Mouse (Mus musculus) bone marrow, adult 2 months (tissue): Measurements from ENCODE around the gene Ccdc32.

Experiments used
- CTCF ChIP-seq: fragments of 200-500 bp; IDR thresholded peaks from 2 replicates; pipeline ENCODE4 v1.5.1; 2011; ENCODE audit warnings: low read length, control low read depth; ENCODE audit not compliant: control insufficient read depth, insufficient read depth
- POLR2A ChIP-seq: fragments of 200-500 bp; IDR thresholded peaks from 2 replicates; pipeline ENCODE4 v1.6.1; 2011; ENCODE audit warnings: low read depth, mild to moderate bottlenecking, control low read depth, low read length, borderline replicate concordance; ENCODE audit not compliant: control insufficient read depth

DNA sequence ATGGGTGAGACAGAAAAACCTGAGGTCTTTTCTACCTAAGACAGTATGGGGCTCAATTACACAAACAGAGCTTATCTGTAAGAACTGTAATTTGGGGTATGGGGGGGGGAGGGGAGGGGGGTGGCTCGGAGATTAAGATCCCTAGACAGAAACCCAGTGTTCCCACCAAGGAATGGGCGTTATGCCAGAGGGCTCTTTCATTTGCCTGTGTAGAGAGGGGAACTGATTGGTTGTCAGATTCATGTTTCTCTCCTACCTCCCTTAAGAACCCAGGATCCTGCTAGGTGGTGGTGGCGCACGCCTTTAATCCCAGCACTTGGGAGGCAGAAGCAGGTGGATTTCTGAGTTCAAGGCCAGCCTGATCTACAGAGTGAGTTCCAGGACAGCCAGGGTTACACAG, 9.7 kb downstream of the Ccdc32 start:
- TF ChIP-seq POLR2A: no peak
- no peak for TF ChIP-seq CTCF
